Comparison of ENCODE assay signal across 11 mouse cellular contexts in genomic region chr1:131188655-131189054, GRCm38 (mm10). TPM values are rescaled to one million over a fixed set of nuclear protein-coding genes. Genes with fewer than 3 reads are reported as not detected.
DNase-seq lines count a peak whose midpoint lies in the region; ATAC-seq lines count a peak whose summit lies in the region.
"Had no signal": no experiment of that assay in that cellular context is flagged by ENCODE, and none has a peak within 500 bp of the region (broad histone marks: within the 10 kb centered on the region; RNA-seq: fewer than 3 reads in every experiment).

No protein-coding gene starts in this region.

- no peaks in the 10 kb centered on the region for H3K9me3 ChIP-seq in megakaryocyte, embryonic 14.5 days
- H3K9me3 ChIP-seq in hindbrain, embryonic 16.5 days (ENCODE audit: control insufficient read depth, low read length), result no peaks in the 10 kb centered on the region
- H3K9me3 ChIP-seq: embryonic facial prominence, embryonic 15.5 days; lung, embryonic 15.5 days had no signal

- WGBS in hindbrain, embryonic 16.5 days, result 91% methylated on average over 5 of the region's 5 CpGs

- peaks cover 62% of the 10 kb centered on the region for H3K36me3 ChIP-seq in megakaryocyte, embryonic 14.5 days (replicated peaks; ENCODE audit: low read length)
- H3K36me3 ChIP-seq in hindbrain, embryonic 16.5 days (ENCODE audit: control insufficient read depth, insufficient read depth, low read length), result no peaks in the 10 kb centered on the region
- H3K36me3 ChIP-seq: embryonic facial prominence, embryonic 15.5 days; lung, embryonic 15.5 days had no signal

- H3K27ac ChIP-seq in hindbrain, embryonic 16.5 days (ENCODE audit: low read depth, low read length), result no peak overlapping the region
- H3K27ac ChIP-seq: embryonic facial prominence, embryonic 15.5 days; lung, embryonic 15.5 days had no signal

- DNase-seq in 416B (ENCODE audit: low read depth), result peak; percentile 78
- peak; percentile 36 to 39 for DNase-seq in B cell, adult 2 months
- peak; percentile 69 for DNase-seq in induced T-regulatory cell, adult 2 months (ENCODE audit: low read depth)
- no peak for DNase-seq in urinary bladder, postnatal 14 days (ENCODE audit: low spot score)
- DNase-seq in retina, embryonic 14.5 days (ENCODE audit: low spot score), result no peak
- DNase-seq: forebrain, postnatal 0 days had no signal

- no peaks in the 10 kb centered on the region for H3K27me3 ChIP-seq in megakaryocyte, embryonic 14.5 days (replicated peaks)
- no peaks in the 10 kb centered on the region for H3K27me3 ChIP-seq in hindbrain, embryonic 16.5 days (replicated peaks; ENCODE audit: control insufficient read depth, insufficient read depth, low read length)
- H3K27me3 ChIP-seq: embryonic facial prominence, embryonic 15.5 days; lung, embryonic 15.5 days had no signal

- H3K4me3 ChIP-seq in megakaryocyte, embryonic 14.5 days (replicated peaks), result peak overlapping the region; percentile 86
- H3K4me3 ChIP-seq in hindbrain, embryonic 16.5 days (ENCODE audit: low read length), result no peak overlapping the region
- H3K4me3 ChIP-seq: embryonic facial prominence, embryonic 15.5 days; lung, embryonic 15.5 days; myocyte had no signal

- no peak overlapping the region for H3K9ac ChIP-seq in hindbrain, embryonic 16.5 days (ENCODE audit: low read depth, low read length)
- H3K9ac ChIP-seq: embryonic facial prominence, embryonic 15.5 days; forebrain, postnatal 0 days; lung, embryonic 15.5 days had no signal

- ATAC-seq in hindbrain, embryonic 16.5 days, result no peak
- ATAC-seq: forebrain, postnatal 0 days had no signal

- H3K4me1 ChIP-seq in megakaryocyte, embryonic 14.5 days, result peaks cover 97% of the 10 kb centered on the region
- no peaks in the 10 kb centered on the region for H3K4me1 ChIP-seq in hindbrain, embryonic 16.5 days (ENCODE audit: control insufficient read depth, insufficient read depth, low read depth, low read length)
- H3K4me1 ChIP-seq: lung, embryonic 15.5 days had no signal

- H3K4me2 ChIP-seq in hindbrain, embryonic 16.5 days (ENCODE audit: low read length), result no peak overlapping the region
- H3K4me2 ChIP-seq: embryonic facial prominence, embryonic 15.5 days; lung, embryonic 15.5 days had no signal

RNA-seq across cellular contexts. Expression of gene Eif2d, which starts 35.7 kb away (rescaled TPM):
- polyA plus RNA-seq in megakaryocyte, embryonic 14.5 days (2012; ENCODE audit: insufficient read depth, low replicate concordance), result 14.6 and 15.4 TPM in 2 replicates
- polyA plus RNA-seq in hindbrain, embryonic 16.5 days (2015; fragmentation: Nextera tagmentation; extraction: Ambion mirVana), result 48.0 and 50.5 TPM in 2 replicates

RNA-seq across cellular contexts. Expression of gene Dyrk3, which starts 50.5 kb away (rescaled TPM):
- polyA plus RNA-seq in megakaryocyte, embryonic 14.5 days (2012; ENCODE audit: insufficient read depth, low replicate concordance), result 6.4 and 8.0 TPM in 2 replicates
- 12.2 and 14.5 TPM in 2 replicates for polyA plus RNA-seq in hindbrain, embryonic 16.5 days (2015; fragmentation: Nextera tagmentation; extraction: Ambion mirVana)

RNA-seq across cellular contexts. Expression of gene Rassf5, which starts 56.4 kb away (rescaled TPM):
- 2.1 and 3.0 TPM in 2 replicates for polyA plus RNA-seq in megakaryocyte, embryonic 14.5 days (2012; ENCODE audit: insufficient read depth, low replicate concordance)
- polyA plus RNA-seq in hindbrain, embryonic 16.5 days (2015; fragmentation: Nextera tagmentation; extraction: Ambion mirVana), result 5.5 and 6.7 TPM in 2 replicates

Comparison
In these comparisons a context has a peak if more than half of its experiments do, and no peak if none do; other contexts are left out.
1. DNase-seq: peak in 416B (single experiment), B cell, adult 2 months (2 of 2) and induced T-regulatory cell, adult 2 months (single experiment); none in urinary bladder, postnatal 14 days (single experiment) and retina, embryonic 14.5 days (single experiment).